Mouse (Mus musculus): ENCODE results near the gene Fstl1.

GRCm38 (mm10) chr16:37731431-37731830, 45.2 kb upstream of the Fstl1 start:
- TF ChIP-seq CTCF (IDR thresholded peaks at IDR 0.05; ENCODE audit: low read depth, low read length) (no peak), POLR2A (IDR thresholded peaks at IDR 0.05; ENCODE audit: insufficient read depth, low read length) (no peak)
